Mouse (Mus musculus): ENCODE data around the gene Ube2j2.

The Ube2j2 gene

DNA sequence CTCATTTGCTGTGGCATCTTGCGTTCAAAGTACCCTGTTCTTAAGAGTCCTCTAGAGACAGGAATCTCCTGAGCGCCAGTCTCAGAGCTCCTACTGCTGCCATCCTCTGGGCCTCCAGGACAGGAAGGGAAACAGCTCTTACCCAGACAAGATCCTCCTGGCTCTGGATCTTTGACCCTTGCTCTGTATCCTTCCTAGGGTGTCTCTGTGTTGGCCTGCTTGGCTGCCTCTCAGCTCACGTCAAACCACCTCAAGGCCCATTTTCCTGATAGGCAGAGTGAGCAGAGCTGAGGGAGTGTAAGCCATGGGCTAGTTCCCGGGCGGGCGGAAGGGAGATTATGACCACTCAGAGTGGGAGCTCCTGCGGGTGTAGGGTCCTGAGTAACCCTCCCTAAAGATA lies 19.5 kb downstream of the Ube2j2 start:
- no peak for DNase-seq (ENCODE audit: extremely low read depth, low read depth, low spot score)

DNA sequence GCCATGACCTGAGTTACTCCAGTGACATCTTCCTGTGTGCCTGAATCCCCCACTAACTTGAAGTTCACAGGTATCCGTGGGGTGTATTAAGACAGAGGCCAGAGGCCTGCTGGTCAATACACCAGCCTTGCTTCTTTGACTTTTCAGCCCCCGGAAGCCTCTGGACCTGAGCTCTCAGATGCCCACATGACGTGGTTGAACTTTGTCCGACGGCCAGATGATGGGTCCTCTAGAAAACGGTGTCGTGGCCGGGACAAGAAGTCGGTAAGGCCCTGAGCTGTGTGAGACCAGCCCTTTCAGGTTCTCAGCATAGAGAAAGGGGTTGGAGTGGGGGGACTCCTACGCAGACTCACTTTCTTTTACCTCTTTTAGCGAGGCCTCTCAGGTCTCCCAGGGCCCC lies 20.8 kb downstream of the Ube2j2 start:
- DNase-seq (ENCODE audit: extremely low read depth, low read depth, low spot score): no peak

DNA sequence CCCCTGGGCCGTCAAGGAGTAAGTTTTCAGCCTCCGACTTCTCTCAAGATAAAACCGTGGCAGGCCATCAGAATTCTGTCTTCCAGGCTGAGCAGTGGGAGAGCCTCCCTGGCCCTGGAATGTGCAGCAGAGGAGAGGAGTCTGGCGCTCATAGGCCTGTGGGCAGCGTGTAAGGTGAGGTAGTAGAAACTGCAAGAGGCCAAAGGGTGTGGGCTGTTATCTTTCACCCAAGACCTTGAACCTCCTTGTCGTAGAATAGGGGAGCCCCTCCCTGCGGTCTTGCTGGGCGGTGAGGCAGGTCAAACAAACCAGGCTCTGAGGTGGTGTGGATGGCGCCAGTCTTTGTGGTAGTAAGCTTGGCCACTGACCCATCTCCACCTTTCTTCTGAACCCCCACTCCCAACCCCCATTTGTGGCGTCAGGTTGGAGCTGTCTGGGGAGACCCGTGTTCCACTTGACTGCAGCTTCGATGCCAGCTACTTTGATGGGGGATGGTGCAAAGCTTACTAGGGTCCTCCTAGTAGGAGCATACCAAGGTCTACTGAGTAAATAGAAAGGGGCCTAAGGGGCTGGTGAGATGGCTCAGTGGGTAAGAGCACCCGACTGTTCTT lies 25.5 kb downstream of the Ube2j2 start:
- no peak for DNase-seq (ENCODE audit: extremely low read depth, low read depth, low spot score)

DNA sequence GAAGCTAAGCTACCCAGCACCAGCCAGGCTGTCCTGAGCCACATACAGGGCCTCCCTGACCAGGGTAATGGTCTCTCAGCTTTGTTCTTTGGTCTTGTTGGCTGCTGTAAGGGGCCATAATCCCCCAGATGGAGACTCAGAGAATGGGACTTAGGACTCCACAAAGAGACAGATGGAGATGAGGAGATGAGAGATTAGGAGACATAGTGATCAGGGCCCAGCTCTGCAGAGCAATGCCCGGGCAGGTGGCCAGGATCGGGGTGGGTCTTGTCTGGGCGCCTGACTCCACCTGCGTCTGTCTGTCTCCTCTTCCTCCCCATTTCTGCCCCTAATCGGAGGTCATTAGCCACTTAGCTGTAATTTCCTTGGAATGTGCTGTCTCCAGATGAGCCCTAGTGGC lies 26.7 kb downstream of the Ube2j2 start:
- no peak for DNase-seq (ENCODE audit: extremely low read depth, low read depth, low spot score)

DNA sequence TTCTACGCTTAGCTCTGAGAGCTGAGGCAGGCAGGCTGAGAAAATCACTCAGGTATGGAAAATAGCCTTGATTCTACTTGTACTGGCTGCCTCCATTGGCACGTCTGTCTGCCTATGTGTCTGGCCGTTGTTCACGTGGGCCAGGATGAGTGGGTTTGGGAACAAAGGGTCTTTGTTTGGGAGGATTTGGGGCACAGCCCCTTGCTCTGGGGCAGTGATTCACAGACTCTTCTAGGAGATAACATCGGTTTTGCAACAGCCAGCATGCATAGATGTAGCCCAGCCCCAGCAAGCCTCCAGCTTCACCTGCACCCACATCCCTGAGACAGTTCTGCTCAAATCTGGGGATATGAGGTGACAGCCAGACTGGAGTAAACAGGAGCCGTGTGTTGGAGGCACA lies 29.0 kb downstream of the Ube2j2 start:
- peak; percentile 98 for DNase-seq (ENCODE audit: extremely low read depth, low read depth, low spot score)

DNA sequence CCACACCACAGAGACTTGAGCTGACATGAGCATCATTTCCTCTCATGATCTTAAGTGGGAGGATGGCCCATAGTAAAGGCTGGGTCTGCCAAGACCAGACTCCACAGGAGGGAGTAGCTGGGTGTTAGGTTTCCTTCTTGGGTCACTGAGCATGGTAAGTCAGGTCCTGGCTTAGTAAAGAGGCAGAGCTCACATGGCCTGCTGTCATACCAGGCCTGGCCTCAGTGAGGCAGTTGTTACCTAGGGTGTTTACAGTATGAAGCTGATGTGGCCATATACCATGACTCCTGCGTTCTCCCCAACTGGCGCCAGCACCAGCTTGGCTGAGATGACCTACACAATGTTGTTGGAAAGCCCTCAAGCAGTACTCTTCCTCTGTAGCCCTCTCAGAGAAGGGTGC lies 29.6 kb downstream of the Ube2j2 start:
- no peak for DNase-seq (ENCODE audit: extremely low read depth, low read depth, low spot score)

DNA sequence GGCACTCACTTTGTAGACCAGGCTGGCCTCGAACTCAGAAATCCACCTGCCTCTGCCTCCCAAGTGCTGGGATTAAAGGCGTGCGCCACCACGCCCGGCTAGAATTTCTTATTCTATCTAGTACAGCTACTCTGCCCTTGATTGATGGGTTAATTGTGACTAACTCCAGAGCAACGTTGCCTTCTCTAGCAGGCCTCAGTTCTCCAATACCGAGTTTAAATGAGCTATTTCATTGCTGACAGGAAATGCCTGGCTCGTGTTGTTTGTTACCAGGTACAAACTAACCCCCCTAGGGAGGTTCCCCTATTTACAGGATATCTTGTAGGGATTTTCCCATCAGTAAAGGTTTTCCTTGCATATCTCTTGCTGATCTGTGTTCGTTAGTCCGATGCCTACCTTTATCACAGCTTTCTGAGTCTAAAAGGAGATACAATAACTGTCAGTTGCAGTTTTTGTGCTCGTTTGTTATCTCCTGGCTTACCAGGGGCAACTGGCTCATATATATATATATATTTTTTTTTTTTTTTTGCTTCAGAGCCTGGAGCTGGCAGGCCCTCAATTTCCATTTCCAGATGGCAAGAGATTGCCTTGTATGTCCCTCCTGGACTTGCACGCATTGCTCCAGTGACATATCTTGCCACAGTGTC lies 37.9 kb downstream of the Ube2j2 start:
- no peak for DNase-seq (ENCODE audit: extremely low read depth, low read depth, low spot score)

DNA sequence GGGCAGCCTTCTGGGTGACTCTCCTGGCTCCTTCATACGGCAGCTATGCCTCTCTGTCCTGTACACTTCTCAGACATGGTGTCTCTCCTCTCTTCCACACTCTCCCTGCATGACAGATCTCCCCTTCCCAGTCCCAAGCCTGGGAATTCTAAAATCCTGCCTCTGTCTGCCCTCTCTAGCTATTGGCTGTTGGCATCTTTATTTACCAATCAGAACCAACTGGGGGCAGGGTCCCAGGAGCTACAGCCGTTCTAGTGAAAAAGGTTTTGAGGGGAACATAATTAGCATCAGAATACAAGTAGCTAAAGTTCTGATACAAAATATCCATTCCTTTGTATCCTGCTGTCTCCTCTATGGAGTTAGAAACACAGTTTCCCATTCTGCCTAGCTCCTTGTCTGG lies 40.2 kb downstream of the Ube2j2 start:
- no peak for DNase-seq (ENCODE audit: extremely low read depth, low read depth, low spot score)

DNA sequence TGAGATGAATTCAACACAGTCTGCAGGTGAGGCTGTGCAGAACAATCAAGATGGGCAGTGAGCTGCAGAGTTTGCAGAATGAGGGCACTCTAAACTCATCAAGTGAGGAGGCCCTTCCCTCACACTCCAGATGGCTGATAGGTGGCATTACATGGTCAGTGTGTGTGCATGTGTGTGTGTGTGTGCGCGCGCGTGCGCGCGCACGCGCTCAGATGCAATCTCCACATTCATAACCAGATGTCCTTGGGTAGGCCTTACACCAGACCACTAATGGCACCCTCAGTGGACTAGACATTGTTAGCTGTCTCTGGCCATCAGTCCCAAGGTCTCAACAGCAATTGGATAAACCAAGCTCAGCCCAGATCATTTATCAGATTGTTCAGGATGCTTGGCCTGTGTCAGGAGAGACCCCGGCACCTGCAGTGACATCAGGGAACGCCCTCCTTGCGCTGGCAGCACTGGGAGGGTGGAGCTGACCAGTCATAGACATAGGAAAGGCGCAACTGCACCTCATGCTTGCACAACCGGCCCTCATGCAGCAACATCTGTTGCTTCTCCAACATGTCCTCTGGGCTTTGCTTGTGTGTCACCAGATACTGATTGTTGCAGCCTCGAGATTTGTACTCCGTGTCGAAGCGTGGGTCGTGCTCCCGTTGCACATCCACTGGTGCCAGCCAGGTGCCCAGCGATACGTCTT lies 47.7 kb downstream of the Ube2j2 start:
- no peak for DNase-seq (ENCODE audit: extremely low read depth, low read depth, low spot score)

DNA sequence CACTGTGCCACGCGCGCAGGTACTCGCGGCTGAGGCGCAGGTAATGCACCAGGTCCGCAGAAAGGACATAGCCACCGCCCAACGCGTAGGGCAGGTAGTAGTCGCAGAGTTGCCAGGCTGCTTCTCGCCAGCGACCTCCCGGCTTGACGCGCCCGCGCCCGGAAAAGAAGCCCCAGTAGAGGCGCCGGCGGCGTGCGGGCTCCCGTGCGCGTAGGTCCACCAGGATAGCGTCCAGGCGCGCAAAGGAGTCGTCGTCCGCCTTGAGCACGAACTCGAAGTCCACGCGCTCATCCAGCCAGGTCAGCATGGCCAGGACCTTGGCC lies 48.2 kb downstream of the Ube2j2 start:
- no peak for DNase-seq (ENCODE audit: extremely low read depth, low read depth, low spot score)

DNA sequence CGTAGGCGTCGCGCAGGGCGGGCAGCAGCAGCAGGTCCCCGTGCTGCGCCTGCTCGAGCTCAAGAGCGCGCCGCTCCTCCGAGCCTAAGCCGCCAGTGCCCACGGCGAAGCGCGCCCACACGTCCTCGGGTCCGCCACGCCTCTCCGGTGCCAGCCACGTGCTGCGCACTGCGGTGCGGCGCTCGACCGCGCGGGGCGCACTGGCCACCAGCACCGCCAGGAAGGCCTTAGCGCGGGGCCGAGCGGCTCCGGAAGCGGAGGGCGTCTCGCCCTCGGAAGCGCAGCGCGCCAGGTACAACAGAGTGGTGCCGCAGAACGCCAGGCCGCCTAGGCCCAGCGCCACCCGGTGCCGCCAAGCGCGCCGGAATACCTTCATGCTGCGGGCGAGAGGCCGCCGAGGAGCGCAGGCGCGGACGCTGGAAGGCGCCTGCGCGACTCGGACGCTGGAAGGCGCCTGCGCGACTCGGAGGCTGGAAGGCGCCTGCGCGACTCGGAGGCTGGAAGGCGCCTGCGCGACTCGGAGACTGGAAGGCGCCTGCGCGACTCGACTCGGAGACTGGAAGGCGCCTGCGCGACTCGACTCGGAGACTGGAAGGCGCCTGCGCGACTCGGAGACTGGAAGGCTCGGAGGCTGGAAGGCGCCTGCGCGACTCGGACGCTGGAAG lies 48.7 kb downstream of the Ube2j2 start, which contains the start of the genes B3galt6 and Sdf4:
Gene B3galt6, minus strand, starts transcription at position 409 of the 665 bp plus-strand sequence.
Gene Sdf4, plus strand, starts transcription at position 632 of the 665 bp plus-strand sequence.
- no peak for DNase-seq (ENCODE audit: extremely low read depth, low read depth, low spot score)

DNA sequence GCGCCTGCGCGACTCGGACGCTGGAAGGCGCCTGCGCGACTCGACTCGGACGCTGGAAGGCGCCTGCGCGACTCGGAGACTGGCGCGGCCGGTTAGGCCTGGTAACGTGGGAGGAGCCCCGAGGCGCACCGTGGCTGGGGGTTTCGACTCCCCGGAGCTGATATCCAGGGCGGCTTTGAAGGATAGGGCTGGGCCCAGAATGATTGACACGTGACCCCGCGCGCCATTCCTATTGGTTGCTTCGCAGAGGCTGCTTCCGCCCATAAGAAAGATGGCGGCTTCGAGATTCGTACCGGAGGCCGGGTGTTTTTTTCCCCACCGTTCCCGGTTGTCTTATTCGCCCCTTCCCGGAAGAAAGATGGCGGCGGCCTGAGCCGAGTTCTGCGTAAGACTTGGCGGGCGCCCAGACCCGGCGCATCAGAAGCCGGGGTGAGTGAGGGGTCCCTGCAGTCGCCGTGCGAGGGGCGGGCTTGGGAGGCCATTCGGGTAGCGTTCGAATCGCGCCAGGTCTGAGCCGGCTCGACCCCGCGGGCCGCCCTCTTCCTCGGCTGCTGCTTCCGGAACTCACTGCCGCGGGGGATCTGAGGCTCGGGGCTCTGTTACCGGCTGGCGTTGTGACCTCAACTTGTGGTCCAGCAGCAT lies 49.4 kb downstream of the Ube2j2 start:
- DNase-seq (ENCODE audit: extremely low read depth, low read depth, low spot score): no peak

DNA sequence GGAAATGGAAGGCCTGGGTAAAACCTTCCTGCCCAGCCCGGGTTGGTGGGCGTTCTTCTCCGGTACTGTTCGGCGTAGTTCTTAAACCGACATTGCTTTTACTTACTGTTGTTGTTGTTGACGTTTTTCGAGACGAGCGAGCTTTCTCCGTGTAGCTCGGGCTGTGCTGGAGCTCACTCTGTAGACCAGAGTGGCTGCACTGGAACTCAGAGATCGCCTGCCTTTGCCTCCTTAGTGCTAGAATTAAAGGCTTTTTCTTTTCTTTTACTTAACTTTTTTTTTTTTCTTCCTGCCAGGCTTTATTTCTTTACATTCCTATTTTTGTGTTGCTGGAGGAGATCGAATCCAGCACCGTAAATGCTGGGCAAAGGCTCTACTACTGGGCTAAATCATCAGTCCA lies 50.0 kb downstream of the Ube2j2 start:
- DNase-seq (ENCODE audit: extremely low read depth, low read depth, low spot score): no peak

DNA sequence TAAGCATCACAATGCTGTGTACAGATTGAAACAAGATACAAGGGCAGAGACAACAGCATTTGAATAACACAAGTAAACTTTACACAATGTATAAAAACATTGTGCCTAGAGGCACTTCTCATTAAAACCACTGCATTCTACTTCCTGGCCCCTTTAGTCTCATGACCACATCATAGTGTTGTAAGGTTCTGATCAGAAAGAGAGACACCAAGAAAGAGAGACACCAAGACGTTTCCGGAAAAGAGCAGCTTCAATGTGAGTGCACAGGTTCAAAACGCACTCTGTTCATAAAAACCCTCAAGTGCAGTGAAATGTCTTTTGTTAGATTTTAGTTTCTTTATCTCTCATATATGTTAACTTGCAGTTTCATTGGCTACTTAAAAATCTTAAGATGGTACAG lies 60.5 kb downstream of the Ube2j2 start:
- no peak for DNase-seq (ENCODE audit: extremely low read depth, low read depth, low spot score)

DNA sequence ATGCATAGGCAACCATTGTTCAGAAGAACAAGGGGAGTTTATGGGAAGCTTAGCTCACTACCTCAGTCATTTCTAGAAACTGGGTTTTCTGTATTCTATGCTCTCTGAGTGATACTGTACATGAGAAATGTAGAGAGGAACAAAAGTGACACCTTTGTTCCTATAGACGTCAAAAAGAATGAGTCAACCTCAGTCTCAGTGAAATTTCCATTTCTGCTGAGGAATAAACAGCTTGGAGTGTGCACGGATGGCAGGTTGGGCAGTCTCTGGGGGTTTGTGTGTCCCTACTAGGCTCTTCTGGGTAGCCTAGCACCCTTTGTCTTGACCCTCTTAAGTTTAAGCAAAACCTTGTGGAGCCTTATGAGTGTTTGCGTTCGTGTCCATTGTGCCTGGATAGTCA lies 64.7 kb downstream of the Ube2j2 start:
- no peak for DNase-seq (ENCODE audit: extremely low read depth, low read depth, low spot score)
